Mouse (Mus musculus) intestine, embryonic 16.5 days (tissue): Measurements from ENCODE around the gene Gm572. TPM values are rescaled to one million over a fixed set of nuclear protein-coding genes. Genes with fewer than 3 reads are reported as not detected.
A peak's percentile ranks its signal among the peaks of the same experiment; 100 is the strongest.

Source experiments
- ATAC-seq: fragments of 200-750 bp; cut with Nextera tagmentation; 2 replicates; pipeline ENCODE4 v1.8.0; 2017; ENCODE audit warnings: moderate TSS enrichment, moderate library complexity
- H3K27ac ChIP-seq: fragments of 300-500 bp; sonication (generic); 2 replicates; pipeline ENCODE4 v1.5.1; 2014; ENCODE audit warnings: mild to moderate bottlenecking, low read length
- H3K27me3 ChIP-seq: fragments of 300-500 bp; sonication (generic); replicated peaks from 2 replicates; pipeline ENCODE4 v1.6.1; 2014; ENCODE audit warnings: low read length, control low read depth, mixed read lengths; ENCODE audit not compliant: control insufficient read depth, insufficient read depth
- H3K36me3 ChIP-seq: fragments of 300-500 bp; sonication (generic); 2 replicates; pipeline ENCODE4 v1.6.1; 2014; ENCODE audit warnings: low read length, control low read depth; ENCODE audit not compliant: control insufficient read depth, insufficient read depth
- H3K4me1 ChIP-seq: fragments of 300-500 bp; sonication (generic); 2 replicates; pipeline ENCODE4 v1.6.1; 2014; ENCODE audit warnings: low read length, control low read depth, mixed read lengths; ENCODE audit not compliant: control insufficient read depth, insufficient read depth
- H3K4me2 ChIP-seq: fragments of 300-500 bp; sonication (generic); 2 replicates; pipeline ENCODE4 v1.6.1; 2014; ENCODE audit warnings: low read depth, low read length, control low read depth
- H3K4me3 ChIP-seq: fragments of 300-500 bp; sonication (generic); 2 replicates; pipeline ENCODE4 v1.5.1; 2014; ENCODE audit warnings: mild to moderate bottlenecking, low read length
- H3K9ac ChIP-seq: fragments of 300-500 bp; sonication (generic); 2 replicates; pipeline ENCODE4 v1.6.1; 2014; ENCODE audit warnings: low read depth, low read length
- H3K9me3 ChIP-seq: fragments of 300-500 bp; sonication (generic); 2 replicates; pipeline ENCODE4 v1.6.1; 2016; ENCODE audit warnings: low read length, control low read depth; ENCODE audit not compliant: control insufficient read depth
- WGBS: fragments of 180-500 bp; shearing (Covaris S2); extraction: QIAGEN DNeasy Blood & Tissue Kit; methylation state at CpG from one replicate; pipeline ENCODE4 v1.1.7; 2014; 5-methylcytosine and 5-hydroxymethylcytosine counted together
- polyA plus RNA-seq: library from polyadenylated mRNA; unstranded; fragments of >200 nt; fragmentation: Nextera tagmentation; extraction: Ambion mirVana; gene quantifications from 2 replicates; pipeline ENCODE4 v1.2.1, GENCODE M21; 2015

Gm572 gene
- polyA plus RNA-seq, 1 experiment from 2014 or later, result not detected

DNA sequence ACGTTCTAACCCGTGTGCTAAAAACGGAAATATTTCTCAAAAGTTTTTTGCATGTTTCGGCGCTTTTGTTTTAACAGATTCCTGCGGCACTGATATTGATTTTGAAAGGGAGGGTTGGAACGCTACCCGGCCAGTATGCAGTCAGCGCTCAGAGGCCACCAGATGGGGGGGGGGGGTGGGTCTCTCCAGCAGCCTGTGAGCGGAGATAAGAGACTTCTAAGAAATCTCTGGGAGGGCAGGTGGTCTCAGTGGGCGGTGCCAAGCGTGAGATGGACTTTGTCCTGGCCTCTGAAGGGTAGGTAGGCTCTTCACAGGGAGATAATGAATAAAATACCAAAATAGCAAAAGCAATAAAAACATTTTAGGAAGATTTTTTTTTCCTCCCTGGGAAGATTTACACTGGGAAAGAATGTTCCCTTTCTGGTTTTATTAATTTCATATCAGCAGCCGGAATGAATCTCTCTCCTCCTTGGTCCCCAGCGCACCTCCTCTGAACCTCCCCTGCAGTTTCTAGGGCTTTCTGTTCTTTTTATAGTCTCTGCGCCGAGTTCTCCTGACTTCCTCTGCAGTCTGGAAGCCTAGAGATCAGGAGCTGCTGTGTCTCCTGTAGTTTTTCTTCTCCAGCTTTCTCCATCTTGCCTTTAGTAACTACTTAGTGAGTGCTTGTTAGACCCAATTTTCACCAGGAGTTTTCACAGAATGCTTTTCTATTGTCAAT, 28.3 kb downstream of the Gm572 start:
- ATAC-seq, result peak; percentile 46; the same call in 1 of the 2 replicates
- Histone ChIP-seq H3K9me3 (no peaks in the 10 kb centered on the region), H3K4me3 (no peak overlapping the region), H3K36me3 (no peaks in the 10 kb centered on the region), H3K4me2 (0 out of 2 replicates have a peak overlapping the region, but pooled peaks have one; percentile 10), H3K4me1 (peaks cover 14% of the 10 kb centered on the region), H3K27ac (no peak overlapping the region), H3K9ac (no peak overlapping the region), H3K27me3 (no peaks in the 10 kb centered on the region)
- 34% methylated on average over 16 of the region's 16 CpGs for WGBS

DNA sequence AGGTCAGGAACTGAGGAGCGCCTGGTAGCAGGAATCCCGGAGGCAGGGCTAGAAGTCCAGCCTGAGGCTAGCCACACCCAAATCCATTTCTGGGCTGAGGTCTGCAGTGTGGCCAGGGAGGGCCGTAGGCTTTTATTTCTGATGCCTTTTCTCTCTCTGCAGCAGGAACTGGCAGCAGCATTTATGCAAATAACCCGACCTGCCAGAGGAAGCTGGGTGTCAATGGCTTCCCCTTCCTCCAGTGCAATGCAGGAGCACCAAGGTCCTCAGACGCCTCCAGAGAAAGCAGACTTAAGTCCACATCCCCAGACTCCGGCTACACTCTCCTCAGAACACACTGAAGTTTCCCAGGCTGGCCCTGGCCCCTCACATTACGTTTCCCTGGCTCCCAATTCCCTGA, 31.9 kb downstream of the Gm572 start:
- Histone ChIP-seq H3K36me3 (no peaks in the 10 kb centered on the region), H3K4me2 (no peak overlapping the region), H3K4me1 (peaks cover 23% of the 10 kb centered on the region), H3K27ac (no peak overlapping the region), H3K4me3 (no peak overlapping the region), H3K27me3 (no peaks in the 10 kb centered on the region), H3K9me3 (no peaks in the 10 kb centered on the region), H3K9ac (no peak overlapping the region)
- WGBS, result 35% methylated on average over 7 of the region's 7 CpGs
- ATAC-seq, result no peak

DNA sequence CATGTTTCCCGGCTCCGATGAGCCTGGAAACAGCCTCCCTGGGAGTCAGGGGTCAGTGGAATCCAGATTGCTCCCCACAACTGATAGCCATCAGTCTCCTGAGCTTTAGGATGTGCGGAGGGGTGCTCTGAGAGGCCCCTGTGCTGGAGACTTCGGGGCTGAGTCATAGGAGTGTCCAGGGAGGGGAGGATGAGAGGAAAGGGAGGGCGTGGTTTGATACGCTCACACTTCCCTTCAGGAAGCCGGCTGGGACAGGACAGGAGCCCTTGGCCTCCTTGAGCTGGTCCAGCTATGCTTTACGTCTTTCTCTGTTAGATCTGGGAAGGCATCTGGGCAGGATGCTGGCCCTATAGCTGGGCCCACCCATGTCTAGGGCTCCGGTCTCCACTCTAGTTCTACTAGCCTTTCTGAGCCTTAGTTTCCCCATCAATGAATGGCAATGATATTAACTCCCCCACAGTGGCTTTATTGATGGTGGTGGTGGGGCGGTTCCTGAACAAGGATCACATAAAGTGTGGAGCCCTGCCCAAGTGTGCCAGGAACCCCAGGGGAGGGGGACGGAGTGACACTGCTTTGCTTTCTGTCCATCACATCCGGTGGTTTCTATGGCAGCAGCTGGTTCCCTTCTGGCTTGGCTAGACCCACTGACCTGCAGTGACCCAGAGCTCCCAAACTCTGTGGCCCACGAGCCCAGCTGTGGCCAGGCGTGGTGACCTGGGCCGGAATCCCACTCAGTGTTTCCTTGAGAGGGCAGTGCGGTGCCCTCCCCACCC, 33.3 kb downstream of the Gm572 start:
- H3K9me3 ChIP-seq, result no peaks in the 10 kb centered on the region
- H3K4me3 ChIP-seq, result no peak overlapping the region
- no peaks in the 10 kb centered on the region for H3K27me3 ChIP-seq
- no peak overlapping the region for H3K4me2 ChIP-seq
- H3K27ac ChIP-seq, result peak overlapping the region; percentile 32; the same call in 1 of the 2 replicates
- WGBS, result 43% methylated on average over 16 of the region's 16 CpGs
- peak overlapping the region; percentile 46; the same call in 1 of the 2 replicates for H3K9ac ChIP-seq
- no peaks in the 10 kb centered on the region for H3K36me3 ChIP-seq
- H3K4me1 ChIP-seq, result peaks cover 25% of the 10 kb centered on the region
- peak; percentile 66 for ATAC-seq

DNA sequence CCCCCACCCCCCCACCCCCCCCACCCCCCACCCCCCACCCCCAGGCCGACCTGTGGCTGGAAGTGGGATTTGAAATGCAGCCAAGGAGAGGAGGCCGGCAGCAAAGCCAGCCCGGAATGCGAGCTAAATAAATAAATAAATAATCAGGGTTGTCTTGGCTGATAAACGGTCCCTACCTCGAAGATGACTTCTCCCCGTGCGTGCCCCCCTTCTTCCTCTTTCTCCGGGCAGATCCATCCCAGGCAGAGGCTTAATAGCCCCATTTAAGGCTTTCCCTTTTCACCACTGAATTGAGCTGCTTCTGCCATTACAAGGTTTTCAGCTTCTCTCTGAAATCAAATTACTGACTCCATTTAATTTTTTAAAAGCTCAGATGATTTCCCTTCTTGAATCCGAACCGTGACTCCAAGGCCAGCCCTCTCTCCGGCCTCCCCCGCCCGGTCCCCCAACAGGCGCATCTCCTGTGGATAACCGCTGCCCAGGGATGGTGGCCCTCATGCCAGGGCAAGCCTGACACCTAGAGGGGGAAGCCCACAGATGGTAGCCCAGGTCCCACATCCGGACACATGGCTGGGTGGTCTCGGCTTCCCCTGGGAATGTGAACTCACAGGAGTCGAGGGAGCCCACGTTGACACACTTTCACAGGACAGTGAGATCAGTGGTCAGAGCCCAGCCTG, 34.0 kb downstream of the Gm572 start:
- no peaks in the 10 kb centered on the region for H3K27me3 ChIP-seq
- H3K4me1 ChIP-seq, result peaks cover 26% of the 10 kb centered on the region
- WGBS, result 45% methylated on average over 19 of the region's 20 CpGs
- H3K9me3 ChIP-seq, result no peaks in the 10 kb centered on the region
- H3K4me3 ChIP-seq, result no peak overlapping the region
- no peaks in the 10 kb centered on the region for H3K36me3 ChIP-seq
- H3K4me2 ChIP-seq, result no peak overlapping the region
- ATAC-seq, result no peak
- no peak overlapping the region for H3K27ac ChIP-seq
- H3K9ac ChIP-seq, result no peak overlapping the region

DNA sequence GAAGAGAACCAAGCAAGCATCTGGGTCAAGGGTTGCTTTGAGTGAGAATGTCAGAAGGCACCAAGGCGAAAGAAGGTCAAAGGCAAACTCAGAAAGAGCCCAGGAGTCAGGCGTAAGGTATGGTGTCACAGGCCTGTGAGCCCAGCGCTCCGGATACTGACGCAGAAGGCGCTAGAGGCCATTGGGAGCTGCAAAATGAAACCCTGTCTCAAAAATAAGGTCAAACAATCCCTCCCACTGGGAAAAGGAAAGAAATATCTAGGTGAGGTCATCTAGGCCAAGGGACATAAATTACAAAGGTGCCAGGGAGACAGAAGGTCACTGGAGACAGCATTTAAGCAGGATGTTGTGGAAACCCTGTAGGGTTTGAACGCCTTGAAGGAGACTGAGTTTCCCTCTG, 35.0 kb downstream of the Gm572 start:
- no peaks in the 10 kb centered on the region for H3K9me3 ChIP-seq
- H3K27me3 ChIP-seq, result no peaks in the 10 kb centered on the region; the same call in 1 of the 2 replicates
- no peak overlapping the region for H3K4me3 ChIP-seq
- no peak for ATAC-seq
- no peak overlapping the region for H3K4me2 ChIP-seq
- 89% methylated on average over 7 of the region's 7 CpGs for WGBS
- no peak overlapping the region for H3K9ac ChIP-seq
- no peaks in the 10 kb centered on the region for H3K36me3 ChIP-seq
- H3K27ac ChIP-seq, result no peak overlapping the region
- peaks cover 26% of the 10 kb centered on the region for H3K4me1 ChIP-seq

DNA sequence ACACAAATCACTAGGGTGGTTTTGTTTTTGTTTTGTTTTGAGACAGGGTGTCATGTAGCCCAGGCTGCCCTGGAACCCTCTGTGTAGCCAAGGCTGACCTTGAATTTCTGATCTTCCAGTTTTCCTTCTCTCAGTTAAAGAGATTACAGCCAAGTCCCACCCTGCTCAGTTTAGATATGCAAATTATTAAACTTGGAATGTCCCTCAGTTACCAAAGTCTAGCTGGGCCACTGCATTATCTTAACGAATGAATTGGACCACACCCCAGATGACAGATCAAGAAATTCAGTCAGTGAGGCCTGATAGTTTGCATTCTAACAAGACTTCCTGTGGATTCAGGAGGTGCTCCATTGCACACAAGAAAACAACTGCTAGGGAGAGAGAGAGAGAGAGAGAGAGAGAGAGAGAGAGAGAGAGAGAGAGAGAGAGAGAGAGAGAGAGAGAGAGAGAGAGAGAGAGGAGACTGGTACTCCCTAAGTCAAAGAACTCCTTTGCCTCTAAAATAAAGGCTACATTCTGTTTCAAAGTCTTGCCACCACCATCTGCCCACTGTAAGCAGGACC, 37.5 kb downstream of the Gm572 start:
- Histone ChIP-seq H3K4me3 (no peak overlapping the region), H3K27me3 (no peaks in the 10 kb centered on the region; the same call in 1 of the 2 replicates), H3K27ac (0 out of 2 replicates have a peak overlapping the region, but pooled peaks have one; percentile 0), H3K9me3 (no peaks in the 10 kb centered on the region), H3K36me3 (no peaks in the 10 kb centered on the region), H3K4me1 (peaks cover 26% of the 10 kb centered on the region), H3K4me2 (no peak overlapping the region), H3K9ac (no peak overlapping the region)
- WGBS, result 50% methylated on average over 1 of the region's 1 CpGs
- peak; percentile 55 for ATAC-seq

DNA sequence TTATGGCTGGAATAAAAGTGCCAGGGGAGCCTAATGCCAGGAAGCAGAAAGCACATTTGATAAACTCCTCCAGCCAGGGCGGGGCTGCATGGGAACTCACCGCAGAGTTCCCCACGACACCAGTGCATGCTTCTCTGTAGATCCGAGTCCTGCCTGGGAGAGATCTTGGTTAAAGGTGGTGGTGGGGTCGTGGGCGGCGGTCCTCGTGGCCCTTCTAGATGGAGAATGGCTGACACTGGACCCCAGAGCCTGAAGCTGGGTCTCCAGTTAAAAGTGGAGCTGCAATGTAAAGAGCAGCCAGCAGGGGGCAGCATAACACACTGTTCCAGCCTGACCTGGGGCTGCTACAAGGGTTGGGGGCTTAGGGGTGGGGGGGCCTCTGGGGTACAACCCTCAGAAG, 38.3 kb downstream of the Gm572 start:
- H3K4me3 ChIP-seq, result 0 out of 2 replicates have a peak overlapping the region, but pooled peaks have one; percentile 12
- H3K27ac ChIP-seq, result no peak overlapping the region
- H3K9ac ChIP-seq, result peak overlapping the region; percentile 39
- H3K27me3 ChIP-seq, result no peaks in the 10 kb centered on the region; the same call in 1 of the 2 replicates
- no peaks in the 10 kb centered on the region for H3K9me3 ChIP-seq
- 17% methylated on average over 8 of the region's 8 CpGs for WGBS
- peak overlapping the region; percentile 34 for H3K4me2 ChIP-seq
- H3K4me1 ChIP-seq, result peaks cover 24% of the 10 kb centered on the region
- no peaks in the 10 kb centered on the region for H3K36me3 ChIP-seq
- ATAC-seq, result no peak

DNA sequence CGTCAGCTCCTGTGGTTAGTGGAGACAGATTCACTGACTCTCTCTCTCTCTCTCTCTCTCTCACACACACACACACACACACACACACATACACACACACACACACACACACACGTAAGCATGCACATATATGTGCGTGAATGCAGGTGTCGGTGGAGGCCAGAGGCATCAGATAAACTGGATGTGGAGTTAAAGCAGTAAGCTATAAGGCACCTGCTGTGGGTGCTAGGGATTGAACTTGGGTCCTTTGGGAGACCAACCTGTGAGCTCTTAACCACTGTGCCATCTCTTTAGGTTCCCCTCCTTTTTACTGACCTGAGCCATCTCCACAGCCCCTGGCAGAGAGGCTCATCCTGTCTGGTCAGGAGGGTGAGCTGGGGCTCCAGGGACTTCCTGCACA, 39.8 kb downstream of the Gm572 start:
- WGBS, result 89% methylated on average over 4 of the region's 4 CpGs
- Histone ChIP-seq H3K27me3 (no peaks in the 10 kb centered on the region; the same call in 1 of the 2 replicates), H3K4me1 (peaks cover 23% of the 10 kb centered on the region), H3K9ac (0 out of 2 replicates have a peak overlapping the region, but pooled peaks have one; percentile 16), H3K27ac (no peak overlapping the region), H3K36me3 (no peaks in the 10 kb centered on the region), H3K4me3 (no peak overlapping the region), H3K9me3 (no peaks in the 10 kb centered on the region), H3K4me2 (no peak overlapping the region)
- no peak for ATAC-seq

DNA sequence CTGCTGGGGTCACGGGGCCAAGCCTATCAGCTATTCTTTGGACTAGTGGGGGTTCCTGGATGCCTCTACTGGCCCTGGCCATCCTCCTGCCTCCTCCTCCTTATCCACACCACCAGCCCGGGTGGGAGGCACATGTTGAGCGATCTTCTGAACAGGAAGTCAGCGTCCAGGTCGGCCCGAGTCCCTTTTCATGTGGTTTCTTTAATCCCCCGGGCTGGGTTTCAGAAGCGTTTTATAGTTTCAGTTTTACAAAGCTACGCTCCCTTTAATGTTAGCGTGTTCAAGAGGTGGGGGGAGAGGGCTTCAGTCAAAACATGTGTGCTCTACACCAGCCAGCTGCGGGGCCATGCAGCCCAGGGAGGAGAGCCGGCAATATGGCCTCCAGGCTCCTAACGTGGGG, 40.4 kb downstream of the Gm572 start:
- H3K36me3 ChIP-seq, result no peaks in the 10 kb centered on the region
- peak overlapping the region; percentile 16; the same call in 1 of the 2 replicates for H3K9ac ChIP-seq
- no peaks in the 10 kb centered on the region; the same call in 1 of the 2 replicates for H3K27me3 ChIP-seq
- H3K4me1 ChIP-seq, result peaks cover 24% of the 10 kb centered on the region
- no peak overlapping the region for H3K27ac ChIP-seq
- H3K4me2 ChIP-seq, result no peak overlapping the region
- 66% methylated on average over 13 of the region's 13 CpGs for WGBS
- no peaks in the 10 kb centered on the region for H3K9me3 ChIP-seq
- no peak overlapping the region for H3K4me3 ChIP-seq
- ATAC-seq, result no peak
